Comparison of ENCODE assay signal across 19 mouse cellular contexts in the genomic region with DNA sequence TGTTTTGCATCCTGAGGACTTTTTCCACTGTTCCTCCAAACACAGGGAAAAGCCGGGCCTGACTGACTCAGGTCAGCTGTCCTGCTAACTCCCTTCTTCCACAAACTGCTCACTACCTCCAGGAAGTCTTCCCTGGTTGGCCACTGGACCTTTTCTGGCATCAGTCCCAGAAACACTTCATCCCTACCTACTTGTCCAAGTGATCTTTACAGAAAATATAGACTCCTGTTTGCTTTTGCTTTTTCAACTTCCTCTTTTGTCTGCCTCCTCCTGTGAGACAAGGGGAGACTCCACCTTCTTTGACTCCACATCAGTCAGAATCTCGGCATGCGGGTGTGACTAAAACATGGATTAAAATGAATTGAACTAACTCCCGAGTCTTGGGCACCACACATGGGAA. TPM values are rescaled to one million over a fixed set of nuclear protein-coding genes. Genes with fewer than 3 reads are reported as not detected.
DNase-seq lines count a peak whose midpoint lies in the region; ATAC-seq and TF ChIP-seq lines count a peak whose summit lies in the region.
"Had no signal": no experiment of that assay in that cellular context is flagged by ENCODE, and none has a peak within 500 bp of the region (broad histone marks: within the 10 kb centered on the region; RNA-seq: fewer than 3 reads in every experiment).

No protein-coding gene starts in this region.

- peak; percentile 48 for ATAC-seq in G1E (ENCODE audit: extremely low read depth, insufficient number of reproducible peaks, low FRiP score, poor library complexity, severe bottlenecking)
- ATAC-seq in common myeloid progenitor, adult 5-6 weeks (replicated peaks; ENCODE audit: low read depth, poor library complexity, severe bottlenecking) = peak; percentile 45
- ATAC-seq in lung, embryonic 15.5 days (ENCODE audit: borderline replicate concordance, extremely low read depth, low FRiP score, low TSS enrichment) = no peak
- ATAC-seq in megakaryocyte progenitor cell, adult 5-6 weeks (replicated peaks; ENCODE audit: poor library complexity) = peak; percentile 53
- ATAC-seq: forebrain, embryonic 13.5 days had no signal

- peak overlapping the region; percentile 61 for H3K4me3 ChIP-seq in G1E (ENCODE audit: low read depth, low read length)
- no peak overlapping the region for H3K4me3 ChIP-seq in lung, embryonic 15.5 days
- H3K4me3 ChIP-seq: embryonic facial prominence, embryonic 13.5 days; forebrain, embryonic 13.5 days; limb, embryonic 12.5 days; midbrain, embryonic 10.5 days had no signal

- peak; percentile 77 for DNase-seq in G1E (ENCODE audit: low spot score)
- DNase-seq in embryo, embryonic 9.5 days (ENCODE audit: extremely low spot score) = no peak
- no peak for DNase-seq in layer of hippocampus, adult 8-10 months (ENCODE audit: low spot score in 2 of 2)
- no peak for DNase-seq in cerebellum, postnatal 14 days
- DNase-seq: adrenal gland, postnatal 14 days; cerebellum, postnatal 36 days; heart, postnatal 36 days; kidney, postnatal 10 days; layer of hippocampus, postnatal 36 days; thymus, postnatal 14 days had no signal

- 0 out of 2 replicates have a peak overlapping the region, but pooled peaks have one; percentile 5 for H3K4me2 ChIP-seq in lung, embryonic 15.5 days
- H3K4me2 ChIP-seq: embryonic facial prominence, embryonic 13.5 days; forebrain, embryonic 13.5 days; heart, embryonic 11.5 days; limb, embryonic 12.5 days had no signal

- H3K27ac ChIP-seq in lung, embryonic 15.5 days = no peak overlapping the region
- H3K27ac ChIP-seq: embryonic facial prominence, embryonic 13.5 days; forebrain, embryonic 13.5 days; limb, embryonic 12.5 days; midbrain, embryonic 10.5 days had no signal

- TF ChIP-seq CTCF in G1E (IDR thresholded peaks at IDR 0.05; ENCODE audit: low read depth, low read length) = no peak

- peaks cover 91% of the 10 kb centered on the region for H3K4me1 ChIP-seq in G1E (ENCODE audit: insufficient read depth, low read depth, low read length)
- H3K4me1 ChIP-seq in lung, embryonic 15.5 days = peaks cover 58% of the 10 kb centered on the region

- no peak overlapping the region for H3K9ac ChIP-seq in lung, embryonic 15.5 days
- H3K9ac ChIP-seq: embryonic facial prominence, embryonic 13.5 days; forebrain, embryonic 13.5 days; limb, embryonic 12.5 days had no signal

- no peaks in the 10 kb centered on the region; the same call in 1 of the 2 replicates for H3K27me3 ChIP-seq in G1E (ENCODE audit: insufficient read depth, low read length)
- H3K27me3 ChIP-seq in lung, embryonic 15.5 days = peaks cover 29% of the 10 kb centered on the region

- WGBS in lung, embryonic 15.5 days = 30% methylated on average over 4 of the region's 4 CpGs

- peaks cover 44% of the 10 kb centered on the region for H3K36me3 ChIP-seq in G1E (replicated peaks)
- no peaks in the 10 kb centered on the region for H3K36me3 ChIP-seq in lung, embryonic 15.5 days
- H3K36me3 ChIP-seq: embryonic facial prominence, embryonic 13.5 days; limb, embryonic 12.5 days; midbrain, embryonic 10.5 days had no signal

- peaks cover 6% of the 10 kb centered on the region for H3K9me3 ChIP-seq in G1E (replicated peaks)
- H3K9me3 ChIP-seq in lung, embryonic 15.5 days = no peaks in the 10 kb centered on the region
- H3K9me3 ChIP-seq: embryonic facial prominence, embryonic 13.5 days; forebrain, embryonic 13.5 days; limb, embryonic 12.5 days; midbrain, embryonic 10.5 days had no signal

RNA-seq across cellular contexts. Expression of a gene that starts 16.4 kb away (rescaled TPM):
- total RNA-seq in G1E (2014; fragmentation: Nextera tagmentation) = 67.9 and 76.6 TPM in 2 replicates
- 22.0 and 23.6 TPM in 2 replicates for total RNA-seq in G1E (2017)
- 182 and 196 TPM in 2 replicates for polyA plus RNA-seq in G1E (2012)
- total RNA-seq in common myeloid progenitor, adult 5-6 weeks (2017) = 0.15 and 1.1 TPM in 2 replicates
- 5.2 and 6.8 TPM in 2 replicates for polyA plus RNA-seq in lung, embryonic 15.5 days (2015; fragmentation: Nextera tagmentation; extraction: Ambion mirVana)
- total RNA-seq in megakaryocyte progenitor cell, adult 5-6 weeks (2015) = 0.12 and 0.25 TPM in 2 replicates
- not detected in 2 replicates for total RNA-seq in megakaryocyte progenitor cell, adult 5-6 weeks (2017)
- 10 to 100 TPM; 10.1 to 12.6 (median 11.4) TPM for total RNA-seq in layer of hippocampus, adult 8-10 months (2022)

RNA-seq across cellular contexts. Expression of a gene that starts 42.6 kb away (rescaled TPM):
- total RNA-seq in G1E (2014; fragmentation: Nextera tagmentation) = 17.2 and 18.7 TPM in 2 replicates
- 2.1 TPM in 2 replicates for total RNA-seq in G1E (2017)
- polyA plus RNA-seq in G1E (2012) = 6.1 and 6.9 TPM in 2 replicates
- not detected in 2 replicates for total RNA-seq in common myeloid progenitor, adult 5-6 weeks (2017)
- polyA plus RNA-seq in lung, embryonic 15.5 days (2015; fragmentation: Nextera tagmentation; extraction: Ambion mirVana) = 0.54 and 0.71 TPM in 2 replicates
- total RNA-seq in megakaryocyte progenitor cell, adult 5-6 weeks (2015) = not detected in 2 replicates
- total RNA-seq in megakaryocyte progenitor cell, adult 5-6 weeks (2017) = 0.08 TPM in 1 of 2 replicates, not detected in the other
- total RNA-seq in layer of hippocampus, adult 8-10 months (2022) = 1 to 10 TPM in 3 of 4 experiments, under 1 TPM in 1; 0.63 to 2.2 (median 1.1) TPM
- total RNA-seq: CH12.LX had no signal

RNA-seq across cellular contexts. Expression of a gene that starts 55.2 kb away (rescaled TPM):
- total RNA-seq in G1E (2014; fragmentation: Nextera tagmentation) (106 and 115 TPM in 2 replicates), G1E (2017) (74.5 and 79.1 TPM in 2 replicates)
- polyA plus RNA-seq in G1E (2012) = 65.8 and 74.8 TPM in 2 replicates
- total RNA-seq in common myeloid progenitor, adult 5-6 weeks (2017) = 50.9 and 62.3 TPM in 2 replicates
- 66.4 and 69.8 TPM in 2 replicates for polyA plus RNA-seq in lung, embryonic 15.5 days (2015; fragmentation: Nextera tagmentation; extraction: Ambion mirVana)
- 25.2 and 28.0 TPM in 2 replicates for total RNA-seq in megakaryocyte progenitor cell, adult 5-6 weeks (2015)
- total RNA-seq in megakaryocyte progenitor cell, adult 5-6 weeks (2017) = 55.3 and 60.7 TPM in 2 replicates
- total RNA-seq in layer of hippocampus, adult 8-10 months (2022) = 10 to 100 TPM; 85.5 to 91.6 (median 87.1) TPM

RNA-seq across cellular contexts. Expression of a gene that starts 55.3 kb away (rescaled TPM):
- 124 and 145 TPM in 2 replicates for total RNA-seq in G1E (2014; fragmentation: Nextera tagmentation)
- total RNA-seq in G1E (2017) = 47.9 and 57.6 TPM in 2 replicates
- polyA plus RNA-seq in G1E (2012) = 3.4 and 4.5 TPM in 2 replicates
- total RNA-seq in common myeloid progenitor, adult 5-6 weeks (2017) = 15.3 and 22.3 TPM in 2 replicates
- 13.5 and 14.4 TPM in 2 replicates for polyA plus RNA-seq in lung, embryonic 15.5 days (2015; fragmentation: Nextera tagmentation; extraction: Ambion mirVana)
- total RNA-seq in megakaryocyte progenitor cell, adult 5-6 weeks (2015) = 25.1 and 42.6 TPM in 2 replicates
- 13.2 and 23.5 TPM in 2 replicates for total RNA-seq in megakaryocyte progenitor cell, adult 5-6 weeks (2017)
- total RNA-seq in layer of hippocampus, adult 8-10 months (2022) = 10 to 100 TPM; 33.2 to 41.3 (median 39.6) TPM
